Mouse (Mus musculus): ENCODE data around the gene Yars. TPM values are rescaled to one million over a fixed set of nuclear protein-coding genes. Genes with fewer than 3 reads are reported as not detected.

Gene Yars
- polyA plus RNA-seq, 2 experiments: 28.7 to 53.2 TPM

- DNase-seq (ENCODE audit: low read depth in 3 of 3, low spot score in 3 of 3) (no peak), ATAC-seq (ENCODE audit: insufficient read depth) (no peak)
- no peak for TF ChIP-seq EP300 (IDR thresholded peaks at IDR 0.05; ENCODE audit: low read depth)
- TF ChIP-seq CTCF (IDR thresholded peaks at IDR 0.05; ENCODE audit: low read depth): no peak
- no peak overlapping the region for H3K27ac ChIP-seq
- H3K9me3 ChIP-seq (ENCODE audit: control insufficient read depth, low read length): no peaks in the 10 kb centered on the region
- H3K9ac ChIP-seq (replicated peaks): no peak overlapping the region
- WGBS (ENCODE audit: insufficient replicate concordance): 18% methylated on average over 4 of the region's 4 CpGs
- peaks cover 49% of the 10 kb centered on the region for H3K27me3 ChIP-seq (ENCODE audit: control insufficient read depth, insufficient read depth, low read length)
- 0 out of 2 replicates have a peak overlapping the region, but pooled peaks have one; percentile 11 for H3K4me2 ChIP-seq (ENCODE audit: low read depth)
- peaks cover 7 to 14% of the 10 kb centered on the region in 2 experiments for H3K4me1 ChIP-seq (replicated peaks; ENCODE audit: control insufficient read depth in 2 of 2, insufficient read depth in 2 of 2, low read length in 1 of 2)
- no peak overlapping the region for H3K4me3 ChIP-seq (ENCODE audit: insufficient read depth in 1 of 2, low read depth in 2 of 2, low read length in 2 of 2)
- H3K36me3 ChIP-seq (replicated peaks; ENCODE audit: control insufficient read depth, insufficient read depth, low read depth): no peaks in the 10 kb centered on the region
These were observed 55.2 kb downstream of the Yars start for GRCm38 (mm10) chr4:129244802-129245201.

- TF ChIP-seq CTCF (IDR thresholded peaks at IDR 0.05; ENCODE audit: low read depth): no peak
- no peak for TF ChIP-seq EP300 (IDR thresholded peaks at IDR 0.05; ENCODE audit: low read depth)
- Histone ChIP-seq H3K4me2 (ENCODE audit: low read depth) (peak overlapping the region; percentile 87; the same call in 1 of the 2 replicates), H3K27ac (no peak overlapping the region), H3K36me3 (replicated peaks; ENCODE audit: control insufficient read depth, insufficient read depth, low read depth) (no peaks in the 10 kb centered on the region), H3K9me3 (ENCODE audit: control insufficient read depth, low read length) (no peaks in the 10 kb centered on the region), H3K4me3 (ENCODE audit: insufficient read depth in 1 of 2, low read depth in 2 of 2, low read length in 2 of 2) (no peak overlapping the region), H3K4me1 (replicated peaks; ENCODE audit: control insufficient read depth in 2 of 2, insufficient read depth in 2 of 2, low read length in 1 of 2) (peaks cover 7 to 17% of the 10 kb centered on the region in 2 experiments), H3K27me3 (ENCODE audit: control insufficient read depth, insufficient read depth, low read length) (peaks cover 63% of the 10 kb centered on the region), H3K9ac (replicated peaks) (no peak overlapping the region)
- no peak for DNase-seq (ENCODE audit: low read depth in 3 of 3, low spot score in 3 of 3)
- 28% methylated on average over 15 of the region's 15 CpGs for WGBS (ENCODE audit: insufficient replicate concordance)
- ATAC-seq (ENCODE audit: insufficient read depth): no peak
These were observed 57.1 kb downstream of the Yars start for GRCm38 (mm10) chr4:129246360-129247301.

- H3K4me2 ChIP-seq (ENCODE audit: low read depth): peak overlapping the region; percentile 87
- H3K9ac ChIP-seq (replicated peaks): peak overlapping the region; percentile 25; the same call in 1 of the 2 replicates
- peaks cover 63% of the 10 kb centered on the region for H3K27me3 ChIP-seq (ENCODE audit: control insufficient read depth, insufficient read depth, low read length)
- DNase-seq (ENCODE audit: low read depth in 3 of 3, low spot score in 3 of 3) (no peak), ATAC-seq (ENCODE audit: insufficient read depth) (no peak)
- TF ChIP-seq CTCF (IDR thresholded peaks at IDR 0.05; ENCODE audit: low read depth): no peak
- no peak for TF ChIP-seq EP300 (IDR thresholded peaks at IDR 0.05; ENCODE audit: low read depth)
- peak overlapping the region; percentile 52 to 60 for H3K4me3 ChIP-seq (ENCODE audit: insufficient read depth in 1 of 2, low read depth in 2 of 2, low read length in 2 of 2)
- no peaks in the 10 kb centered on the region for H3K9me3 ChIP-seq (ENCODE audit: control insufficient read depth, low read length)
- peaks cover 7 to 17% of the 10 kb centered on the region in 2 experiments for H3K4me1 ChIP-seq (replicated peaks; ENCODE audit: control insufficient read depth in 2 of 2, insufficient read depth in 2 of 2, low read length in 1 of 2)
- no peaks in the 10 kb centered on the region for H3K36me3 ChIP-seq (replicated peaks; ENCODE audit: control insufficient read depth, insufficient read depth, low read depth)
- no peak overlapping the region for H3K27ac ChIP-seq
- WGBS (ENCODE audit: insufficient replicate concordance): 10% methylated on average over 24 of the region's 24 CpGs
These were observed 58.1 kb downstream of the Yars start for GRCm38 (mm10) chr4:129247381-129248242.

GRCm38 (mm10) chr4:129248243-129248767 is 58.7 kb downstream of the Yars start:
- Histone ChIP-seq H3K4me2 (ENCODE audit: low read depth) (peak overlapping the region; percentile 87), H3K4me3 (ENCODE audit: insufficient read depth in 1 of 2, low read depth in 2 of 2, low read length in 2 of 2) (peak overlapping the region; percentile 52 to 60), H3K27ac (no peak overlapping the region), H3K36me3 (replicated peaks; ENCODE audit: control insufficient read depth, insufficient read depth, low read depth) (no peaks in the 10 kb centered on the region), H3K9me3 (ENCODE audit: control insufficient read depth, low read length) (no peaks in the 10 kb centered on the region), H3K4me1 (replicated peaks; ENCODE audit: control insufficient read depth in 2 of 2, insufficient read depth in 2 of 2, low read length in 1 of 2) (peaks cover 7 to 17% of the 10 kb centered on the region in 2 experiments), H3K9ac (replicated peaks) (peak overlapping the region; percentile 25; the same call in 1 of the 2 replicates), H3K27me3 (ENCODE audit: control insufficient read depth, insufficient read depth, low read length) (peaks cover 63% of the 10 kb centered on the region)
- DNase-seq (ENCODE audit: low read depth in 3 of 3, low spot score in 3 of 3) (no peak), ATAC-seq (ENCODE audit: insufficient read depth) (peak; percentile 12; the same call in 1 of the 2 replicates)
- under 1% methylated on average over 58 of the region's 74 CpGs for WGBS (ENCODE audit: insufficient replicate concordance)
- TF ChIP-seq EP300 (IDR thresholded peaks at IDR 0.05; ENCODE audit: low read depth) (no peak), CTCF (IDR thresholded peaks at IDR 0.05; ENCODE audit: low read depth) (no peak)

Data from liver, embryonic 14.5 days (tissue).